Mouse (Mus musculus) embryonic fibroblast, embryonic 13.5 days (primary cell): Measurements from ENCODE around the gene Olfr464. TPM values are rescaled to one million over a fixed set of nuclear protein-coding genes. Genes with fewer than 3 reads are reported as not detected.

ENCODE experiments used
- H3K27ac ChIP-seq: 2 replicates; pipeline ENCODE4 v1.5.1; 2012; ENCODE audit warnings: low read length, control low read depth, inconsistent platforms; ENCODE audit not compliant: insufficient read depth
- H3K4me1 ChIP-seq: 2 replicates; pipeline ENCODE4 v1.6.1; 2011; ENCODE audit warnings: low read length; ENCODE audit not compliant: control insufficient read depth, insufficient read depth
- H3K4me3 ChIP-seq: 2 replicates; pipeline ENCODE4 v1.5.1; 2011; ENCODE audit warnings: mild to moderate bottlenecking, control low read depth, low read length; ENCODE audit not compliant: insufficient read depth
- CTCF ChIP-seq: IDR thresholded peaks from 2 replicates; pipeline ENCODE4 v1.5.1; 2011; ENCODE audit warnings: mild to moderate bottlenecking, control low read depth, low read length, moderate library complexity, borderline replicate concordance; ENCODE audit not compliant: insufficient read depth
- POLR2A ChIP-seq: IDR thresholded peaks from 2 replicates; pipeline ENCODE4 v1.6.1; 2011; ENCODE audit warnings: low read depth, mild to moderate bottlenecking, control low read depth, low read length, moderate library complexity
- polyA plus RNA-seq: library from polyadenylated mRNA; stranded (reverse); fragments of >200 nt; gene quantifications from 2 replicates; pipeline ENCODE4 v1.2.4, GENCODE M21; 2011; ENCODE audit warnings: low read depth; ENCODE audit not compliant: missing spikeins, insufficient read length

Olfr464 gene
- polyA plus RNA-seq, 1 experiment, result not detected

GRCm38 (mm10) chr11:87920301-87920700, 466 bp downstream of the Olfr464 start:
- no peaks in the 10 kb centered on the region for H3K4me1 ChIP-seq
- H3K4me3 ChIP-seq, result no peak overlapping the region
- TF ChIP-seq POLR2A (no peak), CTCF (no peak)
- H3K27ac ChIP-seq, result no peak overlapping the region

- TF ChIP-seq CTCF, result no peak
- no peak for TF ChIP-seq POLR2A
- Histone ChIP-seq H3K27ac (no peak overlapping the region), H3K4me3 (no peak overlapping the region), H3K4me1 (no peaks in the 10 kb centered on the region)
These were observed 4.8 kb downstream of the Olfr464 start for GRCm38 (mm10) chr11:87916005-87916404.

GRCm38 (mm10) chr11:87904331-87904730, 16.4 kb downstream of the Olfr464 start:
- no peak for TF ChIP-seq POLR2A
- TF ChIP-seq CTCF, result no peak

GRCm38 (mm10) chr11:87897287-87897686, 23.5 kb downstream of the Olfr464 start, which contains the start of gene Olfr463:
Gene Olfr463 (minus strand): TSS chr11:87897387.
- H3K4me1 ChIP-seq, result no peaks in the 10 kb centered on the region
- H3K27ac ChIP-seq, result no peak within 1 kb of the TSS
- TF ChIP-seq CTCF (no peak), POLR2A (no peak)
- no peak within 1 kb of the TSS for H3K4me3 ChIP-seq

More at GRCm38 (mm10) chr11:87904331-87904730, 16.4 kb downstream of the Olfr464 start:
- Histone ChIP-seq H3K27ac (no peak overlapping the region), H3K4me3 (no peak overlapping the region), H3K4me1 (no peaks in the 10 kb centered on the region)

GRCm38 (mm10) chr11:87892168-87892567, 28.6 kb downstream of the Olfr464 start, which contains the start of gene Olfr462:
Gene Olfr462 (minus strand): TSS chr11:87892268.
- Histone ChIP-seq H3K4me3 (no peak within 1 kb of the TSS), H3K4me1 (no peaks in the 10 kb centered on the region), H3K27ac (no peak within 1 kb of the TSS)
- TF ChIP-seq POLR2A, result no peak
- no peak for TF ChIP-seq CTCF

- Histone ChIP-seq H3K4me1 (no peaks in the 10 kb centered on the region), H3K27ac (no peak overlapping the region), H3K4me3 (no peak overlapping the region)
- no peak for TF ChIP-seq POLR2A
- TF ChIP-seq CTCF, result no peak
These were observed 35.9 kb downstream of the Olfr464 start for GRCm38 (mm10) chr11:87884856-87885255.

GRCm38 (mm10) chr11:87883493-87883892, 37.3 kb downstream of the Olfr464 start:
- Histone ChIP-seq H3K4me1 (no peaks in the 10 kb centered on the region), H3K4me3 (no peak overlapping the region)
- TF ChIP-seq CTCF (no peak), POLR2A (no peak)

GRCm38 (mm10) chr11:87881714-87882113, 39.1 kb downstream of the Olfr464 start:
- Histone ChIP-seq H3K4me1 (no peaks in the 10 kb centered on the region), H3K27ac (no peak overlapping the region), H3K4me3 (no peak overlapping the region)
- no peak for TF ChIP-seq CTCF
- TF ChIP-seq POLR2A, result no peak

More at GRCm38 (mm10) chr11:87883493-87883892, 37.3 kb downstream of the Olfr464 start:
- H3K27ac ChIP-seq, result no peak overlapping the region

- TF ChIP-seq POLR2A, result no peak
- no peak for TF ChIP-seq CTCF
- Histone ChIP-seq H3K4me1 (no peaks in the 10 kb centered on the region), H3K27ac (no peak overlapping the region), H3K4me3 (no peak overlapping the region)
These were observed 40.9 kb downstream of the Olfr464 start for GRCm38 (mm10) chr11:87879826-87880225.

- Histone ChIP-seq H3K4me1 (no peaks in the 10 kb centered on the region), H3K4me3 (no peak within 1 kb of the TSS), H3K27ac (no peak within 1 kb of the TSS)
- TF ChIP-seq CTCF (no peak), POLR2A (no peak)
These were observed 45.3 kb downstream of the Olfr464 start, which contains the start of gene Epx for GRCm38 (mm10) chr11:87875436-87875835. Gene Epx (minus strand): TSS chr11:87875536.
